Mouse (Mus musculus) fat pad, adult 2 months (tissue): ENCODE measurements at regions not wholly inside any gene's neighbourhood (a gene's known extent, or its start where the extent isn't known, plus 50 kb on each side); places are given as distances from the start of the nearest gene placed in this dataset.

Source experiments
- DNase-seq: peaks from one replicate; pipeline ENCODE4 v3.0.0-alpha.2; 2011; ENCODE audit warnings: low read depth, low spot score; ENCODE audit errors: extremely low read depth

DNA sequence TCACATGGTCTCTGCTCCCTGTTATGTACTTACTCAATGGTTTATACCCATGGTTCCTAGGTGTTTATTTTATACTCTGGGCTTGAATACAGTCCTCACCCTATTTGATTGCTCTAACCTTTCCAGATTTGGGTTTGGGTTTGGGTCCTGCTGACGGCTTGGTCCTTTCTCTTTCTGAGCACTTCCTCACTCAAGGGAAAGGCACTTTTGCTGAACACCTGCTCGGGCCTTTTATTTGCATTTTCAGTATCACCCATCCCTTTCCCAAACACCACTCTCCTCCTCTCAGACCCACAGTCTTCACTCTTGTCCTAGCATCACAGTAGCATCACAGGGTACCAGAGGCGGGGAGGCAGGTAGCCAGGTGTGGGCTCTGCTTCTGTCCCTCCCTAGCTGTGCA, 113.7 kb upstream of the Id2 start:
- no peak for DNase-seq

DNA sequence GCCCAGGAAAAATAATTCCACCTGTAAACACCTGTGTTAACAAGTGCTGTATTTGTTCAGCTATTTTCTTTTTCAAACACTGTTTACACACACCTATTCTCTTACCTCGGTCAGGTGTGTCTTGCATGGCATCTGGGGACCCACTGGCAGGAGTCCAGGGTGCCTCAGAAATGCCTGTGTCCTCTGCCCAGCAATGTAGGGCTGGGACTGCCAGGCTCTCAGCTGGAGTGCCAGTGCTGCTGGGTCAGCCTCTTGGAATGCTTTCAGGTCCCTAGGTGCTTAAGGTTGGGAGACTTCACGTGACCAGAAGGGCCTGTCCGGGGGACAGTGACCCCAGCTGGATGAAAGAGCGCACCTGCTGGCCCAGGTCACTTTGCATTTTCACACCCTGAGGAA, 112.4 kb upstream of the Id2 start:
- DNase-seq = no peak

DNA sequence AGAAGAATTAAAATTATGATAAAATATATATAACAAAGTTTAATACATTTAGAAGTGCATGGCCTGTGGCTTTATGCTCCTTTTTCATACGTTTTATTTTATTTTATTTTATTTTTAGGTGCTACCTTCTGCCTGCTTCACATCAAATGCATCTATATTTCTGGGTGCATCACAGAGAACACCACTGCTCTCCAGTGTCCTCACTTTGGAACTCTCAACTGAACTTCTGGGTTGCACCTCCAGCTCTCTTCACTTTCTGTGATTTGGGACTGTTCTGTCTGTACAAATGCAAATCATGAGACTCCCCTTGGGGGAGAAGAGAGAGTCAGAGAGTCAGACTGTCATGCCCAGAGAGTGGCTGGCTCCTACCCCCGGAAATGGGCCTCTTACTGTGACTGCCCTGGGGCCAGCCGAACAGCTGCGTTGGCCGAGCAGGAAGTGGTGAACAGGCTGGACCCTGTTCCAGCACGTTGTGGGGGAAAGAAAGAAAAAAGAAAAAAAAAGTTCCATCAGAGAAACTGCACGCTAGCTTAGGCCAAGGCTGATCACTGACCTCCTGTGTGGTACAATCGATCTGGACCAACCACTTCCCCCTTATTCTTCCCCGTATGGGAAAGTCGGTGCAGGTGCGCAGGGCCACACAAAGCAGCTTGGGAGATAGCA, 111.9 kb upstream of the Id2 start:
- DNase-seq = no peak

DNA sequence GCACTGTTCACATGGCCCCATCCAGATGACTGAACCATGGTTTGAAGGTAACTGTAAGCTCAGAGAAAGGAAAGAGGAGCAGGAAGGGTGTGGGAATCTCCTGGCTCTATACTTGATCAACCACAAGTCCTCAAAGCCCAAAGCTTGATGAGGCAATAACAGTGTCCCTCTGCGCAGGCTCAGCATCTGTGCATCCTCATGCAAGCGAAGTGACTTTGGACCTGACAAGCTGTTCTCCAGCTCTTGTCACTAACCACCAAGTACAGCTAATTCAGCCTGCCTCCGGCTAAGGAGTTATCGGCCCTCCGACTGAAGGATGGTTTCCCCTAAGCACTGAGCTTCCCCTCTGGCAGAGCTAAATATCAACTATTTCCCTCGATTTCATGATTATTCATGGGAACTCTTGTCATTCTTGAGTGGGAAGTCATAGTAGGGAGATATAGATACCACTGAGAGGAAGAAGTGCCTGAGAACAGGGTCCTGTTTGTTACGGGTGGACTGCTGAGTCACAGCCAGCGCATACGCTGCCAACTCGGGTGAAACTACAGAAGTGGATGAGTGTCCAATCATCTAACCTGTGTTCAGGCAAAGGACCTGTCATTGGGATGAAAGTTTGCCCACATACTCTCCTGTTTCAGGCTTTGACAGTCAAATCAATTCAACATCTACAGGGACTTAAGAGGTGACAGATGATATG, 106.6 kb upstream of the Id2 start:
- no peak for DNase-seq

DNA sequence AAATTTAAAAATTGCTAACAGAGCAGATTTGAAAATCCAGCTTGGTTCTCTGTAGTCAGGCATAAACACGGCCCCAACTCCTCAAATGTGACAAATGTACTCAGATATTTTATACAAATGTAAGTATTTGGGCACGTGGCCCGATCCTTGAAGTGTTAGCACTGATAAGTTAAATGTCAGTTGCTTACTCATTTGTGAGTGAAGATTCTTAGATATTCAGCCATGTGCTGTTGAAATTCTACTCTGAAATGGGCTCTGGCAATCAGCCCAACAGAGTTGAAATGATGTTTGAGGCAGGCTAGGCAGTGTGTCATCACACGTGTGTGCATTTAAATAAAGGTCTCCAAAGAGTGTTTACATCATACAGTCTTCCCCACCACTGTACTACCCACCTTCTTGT, 103.2 kb upstream of the Id2 start:
- DNase-seq = no peak

DNA sequence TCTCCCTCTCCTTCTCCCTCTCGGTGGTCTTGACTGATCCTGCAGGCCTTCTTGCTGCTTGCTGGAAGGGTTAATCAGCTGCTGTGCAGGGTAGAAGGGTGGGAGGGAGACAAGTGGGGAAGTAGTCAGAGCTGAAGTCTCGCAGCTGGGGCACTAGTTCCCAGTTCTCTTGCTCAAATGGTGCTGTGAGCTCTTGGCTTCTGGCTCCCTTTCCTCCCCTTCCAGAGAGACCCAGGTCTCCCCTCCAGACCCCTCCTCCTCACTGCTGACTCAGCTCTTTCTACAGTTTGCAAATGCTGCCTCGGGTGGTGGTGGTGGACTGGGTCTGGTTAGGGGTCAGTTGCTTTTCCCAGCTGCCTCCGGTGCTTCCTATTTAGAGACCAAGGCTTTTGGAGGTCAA, 100.8 kb upstream of the Id2 start:
- no peak for DNase-seq

DNA sequence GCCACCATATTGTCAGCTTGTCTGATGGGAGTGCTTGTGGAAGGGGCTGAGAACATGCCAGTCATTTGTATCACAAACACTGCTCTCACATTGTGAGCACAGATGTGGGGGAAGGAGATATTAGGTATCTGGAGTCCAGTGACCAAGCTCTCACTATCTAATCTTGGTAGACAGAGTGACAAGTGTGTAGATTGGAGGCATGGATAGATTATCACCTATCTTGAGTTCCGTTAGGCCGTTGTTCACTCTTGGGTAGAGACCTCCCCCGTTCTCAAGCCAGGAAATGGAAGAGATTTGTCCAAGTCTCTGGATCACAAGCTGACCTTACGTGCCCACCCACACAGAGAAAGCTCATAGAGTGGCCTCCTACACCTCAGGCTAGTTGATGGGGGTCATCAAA, 99.1 kb upstream of the Id2 start:
- DNase-seq = no peak

DNA sequence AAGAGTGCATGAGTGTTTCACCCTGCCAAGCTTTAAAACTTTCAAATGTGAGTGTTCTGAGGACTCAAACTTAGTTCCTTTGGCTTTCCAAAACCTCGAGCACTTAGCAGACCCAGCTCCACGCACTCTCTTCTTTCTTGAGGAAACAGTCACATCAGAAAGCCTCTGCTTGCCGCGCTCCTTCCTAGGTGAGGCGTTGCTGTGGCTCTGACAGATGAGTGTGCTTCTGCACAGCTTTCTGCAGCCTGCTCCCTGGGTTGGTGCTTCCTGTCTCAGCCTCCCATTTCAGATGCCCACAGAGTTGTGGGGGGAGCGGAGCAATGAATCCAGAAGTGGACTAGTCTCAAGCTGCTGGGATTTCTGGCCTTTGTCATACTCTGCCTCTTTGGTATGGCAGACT, 95.3 kb upstream of the Id2 start:
- DNase-seq = no peak

DNA sequence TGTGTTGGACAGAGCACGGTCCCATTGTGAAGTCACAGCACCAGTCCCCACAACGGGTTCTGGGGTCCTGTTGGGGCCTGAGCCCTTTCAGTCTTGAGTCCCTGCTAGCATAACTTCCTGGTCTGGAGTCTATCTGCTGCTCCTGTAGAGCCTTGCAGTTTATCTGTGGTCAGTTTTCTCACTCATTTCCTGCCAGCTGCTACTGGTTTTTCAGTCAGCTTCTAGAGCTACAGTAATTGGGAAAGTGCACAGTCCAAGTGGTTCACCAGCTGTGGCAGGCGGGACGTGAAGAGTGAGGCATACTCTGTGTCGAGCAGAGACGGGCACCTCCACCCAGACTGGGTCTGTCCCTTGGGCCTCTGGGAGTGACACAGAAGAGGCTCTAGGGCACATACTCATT, 93.4 kb upstream of the Id2 start:
- DNase-seq = no peak

DNA sequence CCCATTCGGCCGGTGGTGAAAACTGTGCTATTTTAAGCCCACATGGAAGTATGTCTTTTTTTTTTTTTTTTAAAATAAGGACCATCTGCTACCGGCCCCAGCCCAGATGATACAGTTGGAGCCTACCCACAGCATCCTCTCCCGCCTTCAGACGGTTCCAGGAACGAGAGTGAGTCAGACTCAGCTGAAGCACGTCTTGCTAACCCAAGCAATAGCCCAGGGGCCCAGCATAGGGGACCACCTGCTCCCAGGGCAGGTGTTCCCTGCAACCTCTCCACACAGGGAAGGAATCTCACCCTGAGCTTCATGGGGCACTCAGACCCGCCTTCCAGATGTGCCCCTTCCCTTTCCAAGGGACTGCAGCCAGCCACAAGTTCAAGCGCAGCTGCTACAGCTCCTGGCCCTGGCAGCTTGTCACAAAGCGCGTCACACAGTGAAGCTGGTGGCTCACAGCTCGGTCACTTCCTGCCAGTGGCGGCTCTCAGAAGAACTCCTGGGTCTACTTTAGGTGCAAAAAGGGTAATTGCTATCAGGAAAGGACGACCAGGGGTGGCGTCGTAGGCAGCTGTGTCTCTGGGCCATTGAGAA, 92.3 kb upstream of the Id2 start:
- DNase-seq = no peak

DNA sequence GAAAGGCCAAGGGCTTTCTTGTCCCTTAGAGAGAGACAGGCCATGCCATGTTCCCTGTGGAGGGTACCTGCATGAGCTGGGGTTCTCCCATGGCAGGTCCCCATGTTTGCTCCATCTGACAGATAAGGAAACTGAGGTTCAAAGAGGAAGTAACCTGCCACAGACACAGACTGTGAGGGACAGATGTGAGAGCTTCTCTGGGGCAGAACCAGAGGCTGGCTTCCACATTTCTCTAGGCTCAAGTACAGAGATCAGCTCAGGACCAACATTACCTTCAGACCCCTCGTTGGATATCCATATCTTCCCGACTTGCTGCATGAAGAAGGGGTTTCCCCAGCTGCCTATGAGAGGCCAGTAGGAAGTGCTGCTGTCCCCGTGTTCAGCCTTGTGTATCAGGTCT, 91.6 kb upstream of the Id2 start:
- DNase-seq = no peak

DNA sequence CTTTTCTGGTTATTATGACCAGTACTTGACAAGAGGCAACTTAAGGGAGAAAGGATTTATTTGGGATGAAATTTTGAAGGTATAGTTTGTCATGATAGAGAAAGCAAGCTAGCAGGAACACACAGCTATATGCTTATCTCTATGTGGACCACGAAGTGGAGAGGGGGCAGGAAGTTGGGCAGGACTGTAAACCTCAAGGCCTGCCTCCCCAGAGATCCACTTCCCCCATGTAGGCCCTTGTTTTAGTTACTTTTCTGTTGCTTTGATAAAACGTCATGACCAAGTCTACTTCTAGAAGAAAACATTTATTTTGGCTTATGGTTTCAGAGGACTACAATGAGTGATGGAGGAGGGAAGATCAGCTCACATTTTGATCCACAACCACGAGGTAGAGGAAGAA, 90.3 kb upstream of the Id2 start:
- DNase-seq = no peak

DNA sequence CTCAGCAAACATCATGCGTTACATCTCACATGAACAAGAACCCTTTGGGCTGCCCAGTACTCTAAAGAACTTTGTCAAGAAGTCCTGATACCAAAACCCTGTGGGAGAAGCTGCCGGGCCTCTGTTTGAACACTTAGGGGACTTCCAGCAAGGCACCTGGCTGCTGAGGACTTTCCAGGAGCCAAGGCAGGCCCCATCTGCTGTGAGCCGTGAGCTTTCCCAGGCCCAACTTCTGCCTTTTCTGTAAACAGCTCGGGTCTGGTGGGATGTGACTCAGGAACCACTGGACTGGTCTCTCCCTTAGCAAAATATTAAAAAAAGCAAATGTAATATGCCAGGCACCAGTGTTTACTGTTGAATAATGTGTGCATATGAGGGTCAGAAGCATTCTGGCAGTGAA, 85.7 kb upstream of the Id2 start:
- no peak for DNase-seq

DNA sequence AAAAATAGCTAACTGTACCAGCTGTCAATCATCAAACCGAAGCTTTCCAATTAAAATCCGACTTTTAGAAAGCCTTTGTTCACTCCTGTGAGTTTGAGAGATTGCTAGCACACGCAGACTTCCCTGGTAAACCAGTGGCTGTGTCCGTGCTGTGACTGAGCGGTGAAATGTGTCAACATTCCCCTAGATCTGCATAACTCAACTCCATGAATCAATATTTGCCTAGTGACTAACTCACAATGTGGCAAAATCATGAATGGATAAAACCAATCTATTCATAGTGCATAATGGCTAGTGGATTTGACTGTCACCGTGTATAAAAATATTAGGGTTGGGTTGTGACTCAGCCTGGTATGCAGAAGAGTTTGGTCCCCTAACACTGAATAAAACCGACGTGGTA, 84.4 kb upstream of the Id2 start:
- no peak for DNase-seq

DNA sequence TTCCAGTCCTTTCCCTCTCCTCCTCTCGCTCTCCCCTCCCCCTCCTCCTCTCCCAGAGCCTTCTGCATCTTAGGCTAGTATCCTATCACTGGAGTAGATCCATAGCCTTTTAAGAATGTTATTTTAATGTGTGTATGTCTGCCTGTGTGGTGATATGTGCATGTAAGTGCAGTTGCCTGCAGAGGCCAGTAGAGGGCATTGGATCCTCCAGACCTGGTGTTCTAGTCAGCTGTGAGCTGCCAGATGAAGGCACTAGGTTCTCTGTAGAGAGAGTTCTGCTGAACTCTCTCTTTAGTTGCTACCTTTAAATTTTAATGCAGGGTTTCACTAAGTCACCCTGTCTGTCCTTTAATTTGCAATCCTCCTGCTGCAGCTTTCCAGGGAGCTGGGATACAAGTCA, 83.9 kb upstream of the Id2 start:
- DNase-seq = no peak

DNA sequence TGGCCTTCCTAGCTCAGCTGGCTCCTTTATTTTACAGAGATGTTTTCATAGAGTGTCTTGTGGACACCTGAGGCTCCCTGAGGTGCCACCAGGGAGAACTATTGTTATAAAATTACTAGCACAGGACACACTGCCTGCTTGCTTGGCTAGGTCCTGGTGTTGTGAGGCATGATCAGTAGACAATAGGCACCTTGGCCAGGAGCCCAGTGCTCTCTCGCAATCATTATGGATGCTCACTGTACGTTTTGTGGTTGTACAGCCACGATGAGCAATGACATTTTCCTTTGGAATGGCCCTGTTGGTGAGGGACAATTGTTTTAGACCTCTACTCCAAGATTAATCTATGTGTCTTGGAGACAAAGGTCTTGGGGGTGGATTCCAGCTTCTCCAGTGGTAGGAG, 83.3 kb upstream of the Id2 start:
- DNase-seq = no peak

DNA sequence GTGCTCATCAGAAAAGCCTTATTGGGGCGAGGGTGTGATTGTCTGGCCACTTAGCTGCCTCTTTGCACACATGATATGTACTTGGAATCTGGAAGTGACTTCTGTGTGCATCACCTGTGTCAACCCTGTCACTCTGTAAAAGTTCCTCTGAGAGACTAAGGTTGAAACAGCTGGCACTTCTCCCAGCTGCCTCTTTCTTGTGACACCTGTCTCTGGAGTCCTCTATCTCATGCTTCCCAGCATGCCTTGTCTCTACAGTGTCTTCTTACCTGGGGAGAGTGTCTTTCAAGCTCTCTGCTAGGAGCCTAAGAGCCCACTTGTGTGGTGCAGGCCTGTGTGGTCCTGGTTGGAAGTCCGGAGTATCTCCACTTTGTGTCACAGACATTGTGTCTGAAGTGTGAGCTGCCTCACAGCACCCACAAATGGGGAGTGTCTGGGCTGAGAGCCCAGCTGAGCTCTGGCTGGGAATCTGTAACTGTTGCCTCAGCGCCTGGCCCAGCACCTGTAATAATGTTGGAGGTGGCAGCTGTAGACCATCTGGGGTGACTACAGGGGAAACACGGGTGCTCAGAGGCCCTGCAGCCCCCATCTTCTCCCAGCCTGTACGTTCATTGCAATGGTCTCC, 81.7 kb upstream of the Id2 start:
- no peak for DNase-seq

DNA sequence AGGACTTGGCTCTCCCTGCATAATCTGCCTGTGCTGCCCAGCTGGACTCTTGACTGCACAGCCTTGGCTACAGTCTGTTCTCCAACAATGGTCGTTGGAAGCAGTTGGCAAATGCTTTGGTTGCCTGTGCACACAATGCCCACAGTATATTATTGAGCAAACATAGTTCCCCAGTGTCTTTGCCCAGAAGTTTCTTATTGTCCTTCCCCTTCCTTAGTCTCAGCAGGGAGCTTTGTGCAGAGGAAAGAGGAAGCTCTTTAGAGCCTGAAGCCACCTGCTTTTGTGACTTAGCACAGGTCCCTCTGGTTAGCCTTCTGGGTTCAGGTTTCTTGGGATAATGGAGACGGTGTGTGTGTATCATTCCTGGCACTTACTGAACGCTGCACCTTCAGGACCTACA, 80.9 kb upstream of the Id2 start:
- no peak for DNase-seq

DNA sequence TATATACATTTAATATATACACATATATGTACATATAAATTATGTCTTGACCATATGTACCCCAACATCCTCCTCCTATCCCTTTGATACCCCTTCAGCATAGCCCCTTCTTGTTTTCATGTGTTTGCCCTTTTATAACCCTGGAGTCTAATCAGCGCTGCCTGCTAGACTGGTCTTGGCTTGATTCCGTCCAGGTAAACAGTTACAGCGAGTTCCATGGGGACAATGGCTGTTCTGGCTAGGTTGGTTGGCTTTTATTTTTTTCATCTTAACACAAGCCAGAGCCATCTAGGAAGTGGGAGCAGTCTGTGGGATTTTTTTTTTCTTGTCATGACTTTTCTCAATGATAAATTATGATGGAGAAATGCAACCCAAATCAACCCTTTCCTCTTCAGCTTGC, 79.6 kb upstream of the Id2 start:
- DNase-seq = no peak

DNA sequence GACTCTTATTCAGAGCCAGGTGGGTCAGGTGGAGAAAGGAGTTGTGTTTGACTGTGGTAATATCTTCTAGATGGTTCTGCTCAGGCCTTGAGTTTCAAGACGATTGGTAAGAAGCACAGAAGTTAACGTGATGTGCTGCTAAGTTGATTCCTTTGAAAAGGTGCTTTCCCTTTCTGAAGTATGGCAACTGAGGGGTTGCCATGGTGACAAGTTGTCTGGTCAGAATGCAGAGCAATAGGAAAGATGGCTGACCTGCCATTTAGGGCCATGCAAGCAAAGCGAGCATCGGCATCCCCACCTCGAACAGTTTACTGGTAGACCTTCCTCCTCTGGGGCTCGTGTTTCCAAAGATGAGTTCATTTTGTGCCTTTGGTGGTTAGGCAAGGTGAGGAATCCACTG, 76.1 kb upstream of the Id2 start:
- no peak for DNase-seq

DNA sequence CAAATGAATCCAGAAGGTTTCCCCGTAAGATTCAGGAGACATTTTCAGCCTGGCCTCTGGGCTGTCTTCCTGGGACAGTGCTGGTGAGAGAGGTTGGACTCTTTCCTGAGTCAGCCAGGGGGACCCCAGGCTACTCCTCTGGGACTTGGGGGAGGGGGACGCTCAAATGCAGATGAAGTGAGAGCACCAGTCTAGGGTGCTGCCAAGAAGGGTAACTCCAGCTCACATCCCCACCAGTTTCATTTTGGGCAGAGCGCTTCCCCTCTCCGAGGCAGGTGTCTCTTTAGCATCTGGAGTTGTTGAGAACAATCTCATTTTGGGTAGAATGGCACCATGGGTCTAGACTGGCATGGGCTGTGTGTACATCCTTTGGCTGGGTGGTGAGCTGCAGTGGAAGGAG, 75.5 kb upstream of the Id2 start:
- no peak for DNase-seq

DNA sequence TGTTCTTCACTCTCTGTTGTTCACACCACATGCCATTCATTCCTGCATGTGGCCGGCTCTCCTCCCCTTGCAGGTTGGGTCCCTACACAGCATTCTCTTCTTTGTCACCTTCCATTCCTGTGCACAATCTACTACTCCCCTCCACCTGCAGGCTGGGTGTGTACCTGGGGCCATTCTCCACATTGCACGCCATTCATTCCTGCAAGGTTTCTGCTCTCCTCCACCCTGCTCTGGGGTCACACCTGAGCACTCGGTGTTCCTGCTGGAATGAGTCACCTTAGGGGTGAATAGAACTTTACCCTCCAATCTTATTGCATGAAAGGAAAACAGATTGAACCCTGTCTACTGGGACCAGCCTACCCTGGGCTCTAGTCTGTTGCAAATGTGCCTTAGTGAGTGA, 72.7 kb upstream of the Id2 start:
- no peak for DNase-seq

DNA sequence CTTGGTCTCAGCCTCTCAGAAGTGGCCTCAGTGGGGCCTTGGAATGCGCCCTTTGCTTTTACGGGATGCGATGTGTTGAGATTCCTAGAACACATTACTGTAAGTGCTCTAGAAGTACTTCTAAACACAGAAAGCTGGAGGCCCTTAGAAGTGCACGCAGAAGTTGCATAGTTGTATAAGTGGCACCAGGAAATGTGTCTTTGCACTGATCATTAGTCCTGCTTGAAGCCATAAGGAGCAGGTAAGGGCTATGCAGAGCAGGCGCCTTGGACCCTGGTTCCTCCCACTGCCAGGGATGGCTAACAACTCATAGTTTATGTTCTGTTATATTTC, 71.2 kb upstream of the Id2 start:
- no peak for DNase-seq
